7 mouse cellular contexts compared by ENCODE assay signal in genomic region chr8:64946820-64947697, GRCm38 (mm10). TPM values are rescaled to one million over a fixed set of nuclear protein-coding genes. Genes with fewer than 3 reads are reported as not detected.
DNase-seq lines count a peak whose midpoint lies in the region; ATAC-seq lines count a peak whose summit lies in the region.

Gene Tmem192, plus strand, starts transcription at chr8:64947185.

- ATAC-seq in intestine, embryonic 15.5 days = peak; percentile 98

- peak; percentile 98 to 100 for DNase-seq in adrenal gland, adult (ENCODE audit: inconsistent age in 2 of 2, low spot score in 1 of 2)
- peak; percentile 90 for DNase-seq in embryo, embryonic 10.5 days (ENCODE audit: low spot score)
- DNase-seq in gastrocnemius, postnatal 25 days = peak; percentile 94
- DNase-seq in left cerebral cortex, postnatal 25 days (ENCODE audit: low spot score in 2 of 2) = peak; percentile 94
- DNase-seq in midbrain, embryonic 10.5 days (ENCODE audit: low spot score) = peak; percentile 88
- peak; percentile 91 for DNase-seq in right cerebral cortex, postnatal 4 days

- peak within 1 kb of the TSS; percentile 86 for H3K27ac ChIP-seq in intestine, embryonic 15.5 days
- H3K27ac ChIP-seq in midbrain, embryonic 10.5 days (replicated peaks) = peak within 1 kb of the TSS; percentile 86

- no peaks in the 10 kb centered on the region for H3K4me1 ChIP-seq in intestine, embryonic 15.5 days (replicated peaks)
- peaks cover 11% of the 10 kb centered on the region for H3K4me1 ChIP-seq in midbrain, embryonic 10.5 days

- WGBS in intestine, embryonic 15.5 days = 1% methylated on average over 72 of the region's 73 CpGs
- WGBS in midbrain, embryonic 10.5 days = 1% methylated on average over 71 of the region's 73 CpGs

- H3K9ac ChIP-seq in intestine, embryonic 15.5 days = peak within 1 kb of the TSS; percentile 72

- H3K36me3 ChIP-seq in intestine, embryonic 15.5 days = no peaks in the 10 kb centered on the region
- H3K36me3 ChIP-seq in midbrain, embryonic 10.5 days = no peaks in the 10 kb centered on the region

- peak within 1 kb of the TSS; percentile 96 for H3K4me3 ChIP-seq in intestine, embryonic 15.5 days (replicated peaks)
- peak within 1 kb of the TSS; percentile 84 for H3K4me3 ChIP-seq in midbrain, embryonic 10.5 days

- intact Hi-C loops in left cerebral cortex, postnatal 25 days (cut with DNase I) = loop anchor here (10.0 kb wide), 1 partner anchor 212 kb away; the partner anchor contains the start of gene Msmo1

- H3K4me2 ChIP-seq in intestine, embryonic 15.5 days (replicated peaks) = peak within 1 kb of the TSS; percentile 69

- H3K9me3 ChIP-seq in intestine, embryonic 15.5 days = no peaks in the 10 kb centered on the region
- no peaks in the 10 kb centered on the region for H3K9me3 ChIP-seq in midbrain, embryonic 10.5 days (replicated peaks)

- no peaks in the 10 kb centered on the region; the same call in 1 of the 2 replicates for H3K27me3 ChIP-seq in intestine, embryonic 15.5 days (replicated peaks)
- peaks cover 28% of the 10 kb centered on the region for H3K27me3 ChIP-seq in midbrain, embryonic 10.5 days (ENCODE audit: low read depth, poor library complexity, severe bottlenecking)

RNA-seq across cellular contexts. Expression of gene Tmem192, which starts in this region (rescaled TPM):
- total RNA-seq in gastrocnemius, postnatal 25 days (2021) = 10 to 100 TPM; 13.4 to 14.4 TPM
- 46.0 and 50.8 TPM in 2 replicates for polyA plus RNA-seq in intestine, embryonic 15.5 days (2015; fragmentation: Nextera tagmentation; extraction: Ambion mirVana)
- 10 to 100 TPM; 20.7 to 24.9 TPM for total RNA-seq in left cerebral cortex, postnatal 25 days (2021)
- polyA plus RNA-seq in midbrain, embryonic 10.5 days (2016; fragmentation: Nextera tagmentation; extraction: Ambion mirVana) = 18.0 and 19.7 TPM in 2 replicates

Comparison
In these comparisons a context has a peak if more than half of its experiments do, and no peak if none do; other contexts are left out.
1. Peak in every context shown above with its lines: DNase-seq, ATAC-seq, H3K4me3 ChIP-seq and H3K27ac ChIP-seq.